Mouse (Mus musculus) liver, adult 2 months (tissue): Measurements from ENCODE around the gene Cldn11.

ENCODE experiments used
- CTCF ChIP-seq: fragments of 200-500 bp; IDR thresholded peaks from 2 replicates; pipeline ENCODE4 v1.5.1; 2011; ENCODE audit warnings: low read depth, low read length, control low read depth
- POLR2A ChIP-seq: fragments of 200-500 bp; IDR thresholded peaks from 2 replicates; pipeline ENCODE4 v1.6.1; 2011; ENCODE audit warnings: low read length, control low read depth; ENCODE audit not compliant: insufficient read depth; ENCODE audit errors: extremely low read depth

DNA sequence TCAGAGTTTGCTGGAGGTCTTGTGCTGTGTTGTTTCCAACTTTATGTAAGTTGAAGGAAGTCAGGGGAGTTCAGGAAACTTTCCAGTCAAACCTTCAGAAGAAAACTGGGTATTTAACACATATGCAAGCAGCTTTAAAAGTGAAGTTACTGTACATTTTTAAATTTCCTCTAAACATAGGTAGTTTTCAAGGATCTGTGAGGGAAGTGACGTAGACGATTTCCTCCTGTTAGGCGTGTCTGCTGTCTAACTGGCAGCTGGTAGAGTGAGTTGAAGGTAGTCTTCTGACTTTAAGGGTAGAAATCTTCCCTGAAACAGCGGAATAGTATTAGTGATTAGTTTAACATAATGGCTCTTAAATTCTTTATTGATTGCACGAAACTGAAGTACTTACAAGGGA lies 49.7 kb upstream of the Cldn11 start:
- no peak for TF ChIP-seq CTCF
- TF ChIP-seq POLR2A = no peak
